Mouse (Mus musculus) frontal cortex, postnatal 10 days (tissue): ENCODE results near the gene Sgo2b.
A peak's percentile ranks its signal among the peaks of the same experiment; 100 is the strongest.
"Not testable (repeated sequence)": the region's sequence is repeated elsewhere in the genome, so short reads cannot be mapped to it uniquely, and the experiment has no call there.

Experiments used
- DNase-seq, 2 experiments: peaks; one replicate each; pipeline ENCODE4 v3.0.0; 2022; ENCODE audit warnings: low spot score in 2 of 2, mixed read lengths in 1 of 2

The Sgo2b gene

DNA sequence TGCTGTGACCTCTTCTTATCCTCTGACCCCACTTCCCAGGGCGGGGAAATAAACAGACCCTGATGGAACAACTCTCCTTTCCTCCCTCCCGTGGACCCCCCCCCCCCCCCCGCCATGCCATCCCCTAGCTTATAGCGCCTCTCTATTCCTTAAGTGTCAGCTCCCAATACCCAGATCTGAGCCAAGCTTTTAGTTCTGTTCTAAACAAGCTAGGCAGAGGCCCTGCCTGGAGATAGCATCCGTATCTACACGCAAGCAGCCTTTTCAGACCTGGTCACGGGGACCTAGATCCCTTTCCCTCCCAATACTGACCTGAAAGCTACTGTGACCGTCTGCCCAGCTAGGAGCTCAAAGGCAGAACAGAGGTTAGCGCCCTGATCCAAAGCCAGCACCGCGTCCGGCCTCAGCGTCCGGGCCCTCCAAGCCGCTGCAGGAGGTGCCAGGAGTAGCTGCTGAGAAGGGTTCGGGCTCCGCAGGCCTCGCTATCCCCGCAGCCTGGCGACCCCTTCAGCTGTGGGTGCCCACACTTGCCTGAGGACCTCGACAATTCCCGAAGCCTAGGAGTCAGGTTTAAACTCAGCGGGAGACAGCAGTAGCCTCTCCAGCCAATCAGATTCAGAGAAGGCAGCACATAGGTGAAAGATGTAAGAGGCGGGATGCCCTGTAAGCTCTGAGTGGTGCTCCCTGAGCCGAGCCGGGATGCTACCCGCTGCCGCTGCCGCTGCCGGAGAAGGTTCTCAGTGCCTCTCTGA, at the start of gene Sgo2b:
Gene Sgo2b, minus strand, starts transcription at position 623 of the 752 bp plus-strand sequence.
- DNase-seq, result no peak

DNA sequence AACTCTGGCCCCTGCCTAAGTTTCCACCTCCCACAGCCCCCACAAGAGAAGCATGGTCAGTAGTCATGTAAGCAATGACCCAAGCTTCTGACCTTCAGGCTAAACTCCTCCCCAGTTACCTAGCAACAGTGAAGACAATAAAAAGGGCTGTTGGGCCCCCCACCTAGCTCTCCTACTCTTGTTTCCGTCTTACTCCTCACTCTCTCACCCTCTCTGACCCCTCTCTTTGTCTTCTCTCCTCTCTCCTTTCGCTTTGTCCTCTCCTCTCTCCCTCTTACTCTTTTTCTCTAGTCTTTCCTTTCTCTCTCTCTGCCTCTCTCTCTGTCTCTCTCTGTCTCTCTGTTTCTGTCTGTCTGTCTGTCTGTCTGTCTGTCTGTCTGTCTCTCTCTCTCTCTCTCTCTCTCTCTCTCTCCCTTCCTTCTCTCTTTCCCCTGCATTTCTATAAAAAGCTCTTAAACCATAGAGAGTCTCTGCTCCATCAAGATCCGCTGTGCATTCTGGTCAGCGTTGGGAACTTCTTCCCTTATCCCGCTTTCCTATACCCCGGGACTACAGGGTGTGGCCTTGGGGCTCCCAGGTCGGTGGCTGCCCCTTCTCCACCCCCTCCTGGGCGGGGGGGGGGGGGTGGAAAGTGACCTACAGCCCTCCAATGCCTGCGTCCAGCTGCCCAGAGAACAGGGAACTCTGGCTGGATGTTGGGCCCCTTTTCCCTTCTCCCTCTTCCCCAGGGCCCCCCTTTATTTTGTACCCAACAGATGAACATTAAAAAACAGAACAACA, 18.8 kb upstream of the Sgo2b start:
- not testable (repeated sequence) for DNase-seq

DNA sequence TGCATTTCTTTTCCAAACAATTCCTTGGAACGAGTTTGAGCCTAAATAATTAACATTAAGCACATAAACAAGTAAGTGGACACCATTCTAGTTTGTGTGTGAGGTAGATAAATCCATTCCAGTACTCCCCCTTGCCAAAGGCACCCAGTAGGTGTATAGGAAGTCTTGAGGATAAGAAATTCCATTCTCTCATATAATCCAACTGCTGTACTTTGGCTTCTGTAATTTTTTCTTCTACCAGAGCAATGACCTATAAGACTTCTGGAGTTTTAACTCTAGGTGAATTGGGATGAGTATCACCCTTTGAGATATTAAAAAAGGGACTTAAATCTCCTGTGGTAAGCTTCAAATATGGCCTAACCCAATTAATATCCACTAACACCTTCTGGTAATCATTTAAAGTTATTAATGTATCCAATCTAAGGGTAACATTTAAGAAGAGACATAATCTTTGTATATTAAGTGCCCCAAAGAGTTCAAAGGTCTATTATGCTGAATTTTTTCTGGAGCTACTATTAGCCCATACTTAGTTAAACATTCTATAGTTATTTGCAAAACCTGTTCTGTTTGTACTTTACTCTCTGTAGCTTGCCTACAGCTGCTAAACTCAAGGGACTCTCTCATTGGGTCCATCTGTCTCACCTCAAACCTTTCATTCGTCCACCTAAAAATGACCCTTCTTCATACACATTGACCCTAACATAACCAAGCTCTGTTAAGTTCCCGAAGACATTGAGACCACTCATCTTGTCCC, 9.2 kb upstream of the Sgo2b start:
- no peak for DNase-seq

DNA sequence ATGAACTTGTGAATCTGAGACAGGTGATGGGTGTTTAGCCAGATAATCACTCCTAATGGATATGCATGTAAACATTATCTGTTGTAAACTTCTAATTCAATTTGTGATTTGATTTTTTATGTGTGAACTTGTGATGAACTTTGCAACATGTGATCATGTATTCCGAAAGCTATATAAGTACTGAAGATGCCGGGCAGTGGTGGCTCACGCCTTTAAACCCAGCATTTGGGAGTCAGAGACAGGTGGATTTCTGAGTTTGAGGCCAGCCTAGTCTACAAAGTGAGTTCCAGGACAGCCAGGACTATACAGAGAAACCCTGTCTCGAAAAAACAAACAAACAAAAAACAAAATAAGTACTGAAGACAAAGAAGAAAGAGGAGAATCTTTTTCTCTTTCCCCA, 1.8 kb upstream of the Sgo2b start:
- not testable (repeated sequence) for DNase-seq

DNA sequence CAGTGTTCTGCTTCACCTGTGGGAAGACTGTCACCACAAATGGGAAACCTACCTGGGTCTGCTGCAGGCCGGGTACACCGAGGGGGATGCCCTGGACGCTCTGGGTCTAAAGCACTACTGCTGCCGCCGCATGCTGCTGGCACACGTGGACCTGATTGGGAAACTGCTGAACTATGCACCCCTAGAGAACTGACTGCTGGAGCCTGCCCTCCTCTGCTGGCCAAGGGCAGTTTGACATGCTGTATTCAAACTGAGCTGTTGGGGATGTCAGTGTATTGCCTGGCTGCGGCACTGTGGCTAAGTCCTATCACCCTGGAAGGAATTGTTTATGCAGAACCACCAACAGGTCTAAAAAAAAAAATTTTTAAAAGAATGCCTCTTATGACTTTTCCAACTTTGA, 18.9 kb downstream of the Sgo2b start:
- DNase-seq, result no peak

DNA sequence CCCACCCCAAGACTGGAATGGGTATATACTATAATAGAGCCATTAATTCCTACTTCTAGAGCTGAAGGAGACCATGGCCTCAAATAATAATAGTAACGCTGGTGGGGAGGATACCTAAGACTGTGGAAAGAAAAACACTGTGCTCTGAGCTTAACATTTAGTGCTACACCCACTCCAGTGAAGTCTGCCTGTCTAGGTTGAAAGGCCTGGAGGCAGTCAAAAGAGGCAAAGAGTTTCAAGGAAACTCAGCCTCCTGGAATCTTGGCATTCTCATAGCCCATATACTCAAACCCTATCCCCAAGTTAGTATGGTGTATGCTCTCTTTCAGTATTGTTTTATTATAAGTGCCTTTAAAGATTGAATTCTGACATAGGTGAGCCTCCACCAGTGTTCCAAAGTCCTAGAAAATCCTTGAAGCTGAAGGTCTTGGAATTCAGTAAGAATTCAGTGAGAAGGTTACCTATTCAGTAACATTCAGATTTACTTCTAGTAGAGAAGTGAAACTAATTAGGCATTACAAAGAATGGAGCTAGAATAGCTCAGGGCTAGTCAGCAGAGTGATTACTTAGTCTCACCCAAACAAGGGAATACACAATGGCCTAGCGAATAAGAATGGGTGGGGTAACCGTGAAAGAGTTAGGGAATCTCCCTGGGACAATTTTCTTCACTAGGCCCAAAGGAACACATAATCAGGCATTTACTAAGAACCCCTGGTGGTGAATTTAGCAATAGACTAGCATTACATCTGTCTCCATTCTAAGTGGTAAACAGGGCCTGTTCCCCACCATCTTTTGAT, 22.5 kb downstream of the Sgo2b start:
- no peak for DNase-seq

DNA sequence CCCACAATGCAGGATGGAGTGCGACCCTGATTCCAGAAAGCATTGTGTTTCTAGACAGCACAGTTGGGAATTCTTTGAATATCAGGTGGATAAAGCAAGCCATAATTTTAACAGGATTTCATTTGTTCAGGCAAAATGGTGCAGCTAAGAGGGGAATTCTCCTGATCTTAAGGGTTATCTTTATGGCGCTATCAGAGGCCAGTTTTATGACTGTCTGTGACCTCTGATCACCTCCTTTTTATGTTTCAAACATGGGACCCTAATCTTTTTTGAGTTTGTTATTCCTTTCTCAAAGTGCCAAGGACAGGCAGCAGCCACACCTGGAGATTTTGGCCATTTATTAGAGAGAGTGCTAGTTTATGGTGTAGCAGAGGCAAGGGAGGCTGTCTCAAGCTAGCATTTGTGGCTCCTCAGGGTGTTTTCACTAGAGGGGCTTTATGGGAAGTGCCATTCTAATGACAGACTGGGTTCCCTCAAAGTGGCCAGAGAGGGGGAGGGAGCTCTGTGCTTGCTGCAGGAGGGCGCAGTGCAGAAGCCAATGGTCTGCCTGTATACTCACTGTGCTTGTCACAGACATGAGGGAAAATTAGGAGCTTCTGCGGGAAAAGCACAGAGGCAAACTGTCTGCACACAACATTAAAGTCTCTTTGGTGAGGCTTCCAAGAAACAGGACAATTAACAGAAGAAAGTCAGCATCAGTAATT, 30.6 kb downstream of the Sgo2b start:
- DNase-seq, result no peak

DNA sequence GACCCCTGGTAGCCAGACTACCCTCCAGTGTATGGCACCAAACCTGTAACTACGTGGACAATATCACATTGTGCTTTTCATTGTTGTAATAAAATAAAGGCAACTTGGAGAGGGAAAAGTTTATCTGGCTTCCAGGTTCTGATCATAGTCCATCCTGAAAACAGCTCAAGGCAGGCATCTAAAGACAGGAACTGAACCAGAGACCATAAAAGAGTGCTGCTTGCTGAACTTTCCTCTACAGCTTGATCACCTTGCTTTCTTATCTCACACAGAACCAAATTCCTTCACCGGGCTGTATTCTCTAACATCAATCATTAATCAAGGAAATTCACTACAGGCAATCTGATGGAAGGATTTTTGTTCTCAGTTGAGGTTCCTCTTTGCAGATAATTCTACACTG, 57.0 kb downstream of the Sgo2b start:
- DNase-seq, result no peak

DNA sequence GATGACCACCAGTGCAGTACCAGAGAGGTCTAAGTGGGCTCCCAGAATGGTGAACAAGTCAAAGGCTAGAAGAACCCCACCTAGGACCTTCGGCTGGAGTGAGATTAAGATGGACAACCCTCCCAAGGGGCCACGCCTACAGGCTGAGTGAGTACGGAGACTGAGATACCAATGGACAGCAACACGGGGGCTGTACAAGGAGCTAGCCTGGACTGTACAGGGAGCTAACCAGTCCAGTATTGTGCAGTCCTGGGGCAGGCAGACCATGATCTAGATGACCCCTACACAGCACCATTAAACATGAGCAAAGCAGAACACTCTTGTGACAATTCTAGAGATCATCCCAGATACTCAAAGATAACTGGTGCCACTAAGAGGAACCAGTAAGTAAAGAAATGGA, 73.7 kb downstream of the Sgo2b start:
- no peak for DNase-seq

DNA sequence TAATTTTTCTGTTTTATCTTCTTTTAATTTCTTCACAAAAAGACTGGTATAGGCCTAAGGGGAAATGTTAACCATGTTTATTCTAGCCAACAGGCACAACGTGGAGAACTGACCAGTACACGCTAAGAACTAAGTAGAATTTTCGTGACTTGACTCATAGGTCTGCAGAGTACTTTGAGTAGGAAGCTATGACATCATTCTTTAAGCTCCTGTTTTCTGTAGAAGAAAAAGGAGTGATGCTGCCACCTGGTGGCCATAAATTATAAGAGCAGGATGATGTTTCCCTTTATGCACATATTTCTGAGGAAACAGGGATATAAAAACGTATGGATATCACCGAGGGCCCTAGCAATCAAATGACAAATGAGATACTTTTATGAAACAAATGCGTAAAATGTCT, 74.7 kb downstream of the Sgo2b start:
- peak; percentile 58 to 73 for DNase-seq

DNA sequence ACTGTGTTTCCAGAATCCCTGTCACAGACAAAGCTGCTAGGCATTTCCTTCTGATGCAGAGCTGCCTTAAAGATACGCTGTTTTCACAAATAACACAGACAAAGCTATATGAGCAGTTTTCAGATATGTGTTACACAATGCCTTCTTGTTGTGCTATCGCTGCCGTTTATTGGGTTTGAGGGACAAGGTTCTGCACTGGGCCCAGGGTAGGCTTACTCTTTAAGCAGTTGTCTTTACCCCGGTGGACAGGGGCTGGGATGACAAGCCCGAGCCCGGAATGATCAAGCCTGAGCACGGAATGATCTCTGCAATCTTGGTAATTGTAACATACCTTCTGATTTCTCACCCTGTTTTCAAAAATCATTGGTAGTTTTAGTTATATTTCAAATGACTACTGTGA, 75.1 kb downstream of the Sgo2b start:
- DNase-seq, result no peak
